Mouse (Mus musculus): ENCODE results near the gene Tmem235. TPM values are rescaled to one million over a fixed set of nuclear protein-coding genes. Genes with fewer than 3 reads are reported as not detected.
A peak's percentile ranks its signal among the peaks of the same experiment; 100 is the strongest.
"Not testable (repeated sequence)": the region's sequence is repeated elsewhere in the genome, so short reads cannot be mapped to it uniquely, and the experiment has no call there.

The Tmem235 gene
- polyA plus RNA-seq, 1 experiment from 2014 or later, result not detected

- Histone ChIP-seq H3K9ac (ENCODE audit: low read length) (0 out of 2 replicates have a peak overlapping the region, but pooled peaks have one; percentile 5), H3K4me3 (ENCODE audit: low read depth, low read length) (no peak overlapping the region), H3K27ac (ENCODE audit: low read depth) (peak overlapping the region; percentile 63), H3K4me1 (replicated peaks; ENCODE audit: control insufficient read depth, insufficient read depth, low read length) (peaks cover 56% of the 10 kb centered on the region), H3K9me3 (ENCODE audit: control insufficient read depth, low read length) (no peaks in the 10 kb centered on the region), H3K36me3 (ENCODE audit: control insufficient read depth, insufficient read depth, low read length) (0 out of 2 replicates have a peak, but pooled peaks cover 3% of the 10 kb centered on the region), H3K27me3 (replicated peaks; ENCODE audit: control insufficient read depth, insufficient read depth, low read length) (no peaks in the 10 kb centered on the region), H3K4me2 (ENCODE audit: low read length) (no peak overlapping the region)
- WGBS, result 66% methylated on average over 18 of the region's 18 CpGs
- DNase-seq (ENCODE audit: low spot score), result no peak
- no peak for ATAC-seq (replicated peaks; ENCODE audit: low FRiP score, low TSS enrichment, low read depth)
Measured at GRCm38 (mm10) chr11:117828149-117828887, 32.2 kb upstream of the Tmem235 start.

- H3K9ac ChIP-seq (ENCODE audit: low read length), result no peak overlapping the region
- H3K4me3 ChIP-seq (ENCODE audit: low read depth, low read length), result no peak overlapping the region
- peaks cover 52% of the 10 kb centered on the region for H3K4me1 ChIP-seq (replicated peaks; ENCODE audit: control insufficient read depth, insufficient read depth, low read length)
- DNase-seq (ENCODE audit: low spot score) (no peak), ATAC-seq (replicated peaks; ENCODE audit: low FRiP score, low TSS enrichment, low read depth) (no peak)
- H3K4me2 ChIP-seq (ENCODE audit: low read length), result no peak overlapping the region
- peak overlapping the region; percentile 63 for H3K27ac ChIP-seq (ENCODE audit: low read depth)
- H3K36me3 ChIP-seq (ENCODE audit: control insufficient read depth, insufficient read depth, low read length), result no peaks in the 10 kb centered on the region
- H3K9me3 ChIP-seq (ENCODE audit: control insufficient read depth, low read length), result no peaks in the 10 kb centered on the region
- H3K27me3 ChIP-seq (replicated peaks; ENCODE audit: control insufficient read depth, insufficient read depth, low read length), result no peaks in the 10 kb centered on the region
- WGBS, result 39% methylated on average over 9 of the region's 9 CpGs
Measured at GRCm38 (mm10) chr11:117828888-117829604, 31.5 kb upstream of the Tmem235 start.

GRCm38 (mm10) chr11:117829671-117830215 is 30.8 kb upstream of the Tmem235 start:
- Histone ChIP-seq H3K9ac (ENCODE audit: low read length) (peak overlapping the region; percentile 7; the same call in 1 of the 2 replicates), H3K27me3 (replicated peaks; ENCODE audit: control insufficient read depth, insufficient read depth, low read length) (no peaks in the 10 kb centered on the region), H3K4me3 (ENCODE audit: low read depth, low read length) (no peak overlapping the region), H3K4me2 (ENCODE audit: low read length) (no peak overlapping the region), H3K4me1 (replicated peaks; ENCODE audit: control insufficient read depth, insufficient read depth, low read length) (peaks cover 48% of the 10 kb centered on the region), H3K36me3 (ENCODE audit: control insufficient read depth, insufficient read depth, low read length) (no peaks in the 10 kb centered on the region), H3K27ac (ENCODE audit: low read depth) (peak overlapping the region; percentile 63), H3K9me3 (ENCODE audit: control insufficient read depth, low read length) (no peaks in the 10 kb centered on the region)
- WGBS, result 69% methylated on average over 2 of the region's 2 CpGs
- ATAC-seq (replicated peaks; ENCODE audit: low FRiP score, low TSS enrichment, low read depth) (no peak), DNase-seq (ENCODE audit: low spot score) (no peak)

GRCm38 (mm10) chr11:117830401-117830800 is 30.2 kb upstream of the Tmem235 start:
- H3K4me1 ChIP-seq (replicated peaks; ENCODE audit: control insufficient read depth, insufficient read depth, low read length), result peaks cover 48% of the 10 kb centered on the region
- peak overlapping the region; percentile 7; the same call in 1 of the 2 replicates for H3K9ac ChIP-seq (ENCODE audit: low read length)
- no peaks in the 10 kb centered on the region for H3K36me3 ChIP-seq (ENCODE audit: control insufficient read depth, insufficient read depth, low read length)
- H3K27me3 ChIP-seq (replicated peaks; ENCODE audit: control insufficient read depth, insufficient read depth, low read length), result no peaks in the 10 kb centered on the region
- ATAC-seq (replicated peaks; ENCODE audit: low FRiP score, low TSS enrichment, low read depth) (no peak), DNase-seq (ENCODE audit: low spot score) (no peak)
- no peaks in the 10 kb centered on the region for H3K9me3 ChIP-seq (ENCODE audit: control insufficient read depth, low read length)
- H3K27ac ChIP-seq (ENCODE audit: low read depth), result peak overlapping the region; percentile 63; the same call in 1 of the 2 replicates
- no peak overlapping the region for H3K4me2 ChIP-seq (ENCODE audit: low read length)
- 64% methylated on average over 9 of the region's 9 CpGs for WGBS
- H3K4me3 ChIP-seq (ENCODE audit: low read depth, low read length), result no peak overlapping the region

GRCm38 (mm10) chr11:117832086-117832969 is 28.2 kb upstream of the Tmem235 start:
- ATAC-seq (replicated peaks; ENCODE audit: low FRiP score, low TSS enrichment, low read depth) (no peak), DNase-seq (ENCODE audit: low spot score) (peak; percentile 89)
- peaks cover 37% of the 10 kb centered on the region for H3K4me1 ChIP-seq (replicated peaks; ENCODE audit: control insufficient read depth, insufficient read depth, low read length)
- WGBS, result 23% methylated on average over 28 of the region's 28 CpGs
- H3K36me3 ChIP-seq (ENCODE audit: control insufficient read depth, insufficient read depth, low read length), result no peaks in the 10 kb centered on the region
- H3K27me3 ChIP-seq (replicated peaks; ENCODE audit: control insufficient read depth, insufficient read depth, low read length), result no peaks in the 10 kb centered on the region
- H3K4me3 ChIP-seq (ENCODE audit: low read depth, low read length), result peak overlapping the region; percentile 4; the same call in 1 of the 2 replicates
- H3K4me2 ChIP-seq (ENCODE audit: low read length), result peak overlapping the region; percentile 40
- no peak overlapping the region for H3K9ac ChIP-seq (ENCODE audit: low read length)
- no peak overlapping the region for H3K27ac ChIP-seq (ENCODE audit: low read depth)
- H3K9me3 ChIP-seq (ENCODE audit: control insufficient read depth, low read length), result no peaks in the 10 kb centered on the region

GRCm38 (mm10) chr11:117833509-117833908 is 27.0 kb upstream of the Tmem235 start:
- H3K4me1 ChIP-seq (replicated peaks; ENCODE audit: control insufficient read depth, insufficient read depth, low read length), result peaks cover 25% of the 10 kb centered on the region

GRCm38 (mm10) chr11:117834086-117834485 is 26.5 kb upstream of the Tmem235 start:
- 71% methylated on average over 8 of the region's 8 CpGs for WGBS

More at GRCm38 (mm10) chr11:117833509-117833908, 27.0 kb upstream of the Tmem235 start:
- H3K4me3 ChIP-seq (ENCODE audit: low read depth, low read length); H3K9me3 ChIP-seq (ENCODE audit: control insufficient read depth, low read length); H3K27ac ChIP-seq (ENCODE audit: low read depth); H3K36me3 ChIP-seq (ENCODE audit: control insufficient read depth, insufficient read depth, low read length); H3K9ac ChIP-seq (ENCODE audit: low read length); H3K4me2 ChIP-seq (ENCODE audit: low read length); ATAC-seq (replicated peaks; ENCODE audit: low FRiP score, low TSS enrichment, low read depth); H3K27me3 ChIP-seq (replicated peaks; ENCODE audit: control insufficient read depth, insufficient read depth, low read length); DNase-seq (ENCODE audit: low spot score): not testable (repeated sequence)
- 85% methylated on average over 4 of the region's 6 CpGs for WGBS

GRCm38 (mm10) chr11:117836306-117836705 is 24.2 kb upstream of the Tmem235 start:
- ATAC-seq (replicated peaks; ENCODE audit: low FRiP score, low TSS enrichment, low read depth) (no peak), DNase-seq (ENCODE audit: low spot score) (no peak)
- H3K4me3 ChIP-seq (ENCODE audit: low read depth, low read length), result no peak overlapping the region

More at GRCm38 (mm10) chr11:117834086-117834485, 26.5 kb upstream of the Tmem235 start:
- H3K4me3 ChIP-seq (ENCODE audit: low read depth, low read length), result no peak overlapping the region
- H3K9ac ChIP-seq (ENCODE audit: low read length), result no peak overlapping the region
- H3K4me2 ChIP-seq (ENCODE audit: low read length), result no peak overlapping the region
- H3K4me1 ChIP-seq (replicated peaks; ENCODE audit: control insufficient read depth, insufficient read depth, low read length), result peaks cover 19% of the 10 kb centered on the region
- no peak overlapping the region for H3K27ac ChIP-seq (ENCODE audit: low read depth)
- H3K9me3 ChIP-seq (ENCODE audit: control insufficient read depth, low read length), result no peaks in the 10 kb centered on the region
- H3K27me3 ChIP-seq (replicated peaks; ENCODE audit: control insufficient read depth, insufficient read depth, low read length), result no peaks in the 10 kb centered on the region
- no peaks in the 10 kb centered on the region for H3K36me3 ChIP-seq (ENCODE audit: control insufficient read depth, insufficient read depth, low read length)
- DNase-seq (ENCODE audit: low spot score), result no peak
- ATAC-seq (replicated peaks; ENCODE audit: low FRiP score, low TSS enrichment, low read depth), result no peak

More at GRCm38 (mm10) chr11:117836306-117836705, 24.2 kb upstream of the Tmem235 start:
- no peak overlapping the region for H3K27ac ChIP-seq (ENCODE audit: low read depth)
- WGBS, result 31% methylated on average over 13 of the region's 13 CpGs
- H3K4me2 ChIP-seq (ENCODE audit: low read length), result peak overlapping the region; percentile 11; the same call in 1 of the 2 replicates
- peaks cover 3% of the 10 kb centered on the region; the same call in 1 of the 2 replicates for H3K4me1 ChIP-seq (replicated peaks; ENCODE audit: control insufficient read depth, insufficient read depth, low read length)
- H3K36me3 ChIP-seq (ENCODE audit: control insufficient read depth, insufficient read depth, low read length), result no peaks in the 10 kb centered on the region
- H3K27me3 ChIP-seq (replicated peaks; ENCODE audit: control insufficient read depth, insufficient read depth, low read length), result no peaks in the 10 kb centered on the region
- H3K9me3 ChIP-seq (ENCODE audit: control insufficient read depth, low read length), result no peaks in the 10 kb centered on the region
- no peak overlapping the region for H3K9ac ChIP-seq (ENCODE audit: low read length)

Data from intestine, embryonic 14.5 days (tissue).